Mouse (Mus musculus): ENCODE measurements at regions not wholly inside any gene's neighbourhood (a gene's known extent, or its start where the extent isn't known, plus 50 kb on each side); places are given as distances from the start of the nearest gene placed in this dataset.

DNA sequence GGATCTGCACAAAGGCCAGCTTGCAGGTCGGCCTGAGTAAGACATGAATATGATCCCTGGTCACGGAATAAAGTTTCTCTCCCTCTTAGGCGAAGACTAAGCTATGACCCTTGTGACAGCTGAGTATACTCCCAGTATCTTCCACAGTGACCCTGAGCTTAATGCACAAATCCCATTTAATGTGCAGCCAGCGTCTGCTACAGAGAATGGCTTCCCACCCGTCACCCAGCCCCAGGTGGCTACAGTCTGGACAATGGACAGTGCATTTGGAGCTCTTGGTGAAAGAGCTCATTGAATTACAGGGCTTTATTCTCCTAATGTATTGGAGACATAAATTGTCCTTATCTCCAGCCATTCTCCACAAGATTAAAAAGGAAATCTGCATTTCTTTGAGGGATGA is 454.3 kb upstream of the Fam19a5 start:
- no peak overlapping the region for H3K4me3 ChIP-seq (ENCODE audit: low read depth, low read length)
- H3K4me1 ChIP-seq (ENCODE audit: insufficient read depth): no peaks in the 10 kb centered on the region
- H3K27ac ChIP-seq (ENCODE audit: low read depth): no peak overlapping the region
- no peaks in the 10 kb centered on the region for H3K9me3 ChIP-seq (ENCODE audit: low read depth, low read length)
- WGBS: 75% methylated on average over 5 of the region's 5 CpGs
- no peak overlapping the region for H3K9ac ChIP-seq
- H3K27me3 ChIP-seq (ENCODE audit: insufficient read depth, low read length): no peaks in the 10 kb centered on the region
- no peak for TF ChIP-seq CTCF (IDR thresholded peaks at IDR 0.05; ENCODE audit: low read depth)
- ATAC-seq (ENCODE audit: insufficient read depth) (no peak), DNase-seq (no peak)
- H3K36me3 ChIP-seq (ENCODE audit: insufficient read depth): no peaks in the 10 kb centered on the region
- no peak overlapping the region for H3K4me2 ChIP-seq

GRCm38 (mm10) chr15:87091048-87091777 is 452.9 kb upstream of the Fam19a5 start:
- Histone ChIP-seq H3K4me1 (ENCODE audit: insufficient read depth) (no peaks in the 10 kb centered on the region), H3K27me3 (ENCODE audit: insufficient read depth, low read length) (no peaks in the 10 kb centered on the region), H3K9me3 (ENCODE audit: low read depth, low read length) (no peaks in the 10 kb centered on the region), H3K36me3 (ENCODE audit: insufficient read depth) (no peaks in the 10 kb centered on the region), H3K4me3 (ENCODE audit: low read depth, low read length) (no peak overlapping the region), H3K27ac (ENCODE audit: low read depth) (0 out of 2 replicates have a peak overlapping the region, but pooled peaks have one; percentile 5), H3K9ac (no peak overlapping the region), H3K4me2 (0 out of 2 replicates have a peak overlapping the region, but pooled peaks have one; percentile 10)
- 40% methylated on average over 7 of the region's 7 CpGs for WGBS
- peak; percentile 56 for DNase-seq
- peak; percentile 6; the same call in 1 of the 2 replicates for TF ChIP-seq CTCF (IDR thresholded peaks at IDR 0.05; ENCODE audit: low read depth)
- peak; percentile 79 for ATAC-seq (ENCODE audit: insufficient read depth)

DNA sequence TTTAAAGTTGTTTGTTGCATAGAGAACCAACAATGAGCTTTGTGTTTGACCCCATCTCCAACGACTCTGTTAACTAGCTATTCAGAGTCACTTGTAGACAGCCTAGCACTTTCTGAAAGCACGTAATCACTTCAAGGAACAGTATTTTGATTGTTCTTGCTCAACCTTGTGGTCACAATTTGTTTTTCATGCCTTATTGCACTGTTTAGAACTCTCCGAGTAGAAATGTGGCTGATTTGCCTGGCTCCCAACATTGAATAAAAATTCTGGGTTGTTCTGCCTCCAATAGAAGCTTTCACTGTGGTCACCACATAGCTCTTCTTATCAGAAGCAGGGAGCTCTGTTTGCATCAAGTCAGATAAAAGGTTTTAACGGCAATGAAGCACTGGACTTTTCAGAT is 446.9 kb upstream of the Fam19a5 start:
- ATAC-seq (ENCODE audit: insufficient read depth) (no peak), DNase-seq (no peak)
- H3K4me1 ChIP-seq (ENCODE audit: insufficient read depth): no peaks in the 10 kb centered on the region
- H3K27me3 ChIP-seq (ENCODE audit: insufficient read depth, low read length): no peaks in the 10 kb centered on the region
- H3K9ac ChIP-seq: no peak overlapping the region
- no peak overlapping the region for H3K4me2 ChIP-seq
- H3K4me3 ChIP-seq (ENCODE audit: low read depth, low read length): no peak overlapping the region
- H3K9me3 ChIP-seq (ENCODE audit: low read depth, low read length): no peaks in the 10 kb centered on the region
- H3K27ac ChIP-seq (ENCODE audit: low read depth): no peak overlapping the region
- no peak for TF ChIP-seq CTCF (IDR thresholded peaks at IDR 0.05; ENCODE audit: low read depth)
- WGBS: 73% methylated on average over 4 of the region's 4 CpGs
- no peaks in the 10 kb centered on the region for H3K36me3 ChIP-seq (ENCODE audit: insufficient read depth)

DNA sequence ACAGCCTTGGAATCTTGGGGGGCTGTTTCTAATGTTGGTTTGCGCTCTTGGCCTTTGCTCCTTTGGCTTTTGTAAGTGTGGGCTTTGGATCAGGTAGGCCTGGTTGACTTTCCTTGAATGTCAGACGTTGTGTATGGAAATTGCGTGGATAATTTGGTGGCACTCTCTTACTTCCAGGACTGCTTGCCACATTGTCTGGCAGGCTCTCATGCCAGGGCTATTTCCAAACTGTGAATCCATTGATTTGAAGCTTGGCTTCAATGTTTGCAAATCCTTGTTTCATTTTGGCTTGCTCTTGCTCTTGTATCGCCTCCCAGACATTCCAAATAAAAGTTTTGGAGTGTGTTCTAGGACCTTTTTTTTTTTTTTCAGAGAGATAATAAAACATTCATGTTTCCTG is 443.0 kb upstream of the Fam19a5 start:
- TF ChIP-seq CTCF (IDR thresholded peaks at IDR 0.05; ENCODE audit: low read depth): no peak
- H3K9ac ChIP-seq: no peak overlapping the region
- H3K4me3 ChIP-seq (ENCODE audit: low read depth, low read length): no peak overlapping the region
- WGBS: 80% methylated on average over 4 of the region's 4 CpGs
- ATAC-seq (ENCODE audit: insufficient read depth) (no peak), DNase-seq (no peak)
- H3K4me1 ChIP-seq (ENCODE audit: insufficient read depth): no peaks in the 10 kb centered on the region
- no peaks in the 10 kb centered on the region for H3K27me3 ChIP-seq (ENCODE audit: insufficient read depth, low read length)
- H3K36me3 ChIP-seq (ENCODE audit: insufficient read depth): no peaks in the 10 kb centered on the region
- no peak overlapping the region for H3K27ac ChIP-seq (ENCODE audit: low read depth)
- H3K9me3 ChIP-seq (ENCODE audit: low read depth, low read length): no peaks in the 10 kb centered on the region
- H3K4me2 ChIP-seq: no peak overlapping the region

GRCm38 (mm10) chr15:87102211-87102610 is 441.9 kb upstream of the Fam19a5 start:
- Histone ChIP-seq H3K36me3 (ENCODE audit: insufficient read depth) (no peaks in the 10 kb centered on the region), H3K9me3 (ENCODE audit: low read depth, low read length) (no peaks in the 10 kb centered on the region), H3K4me3 (ENCODE audit: low read depth, low read length) (no peak overlapping the region), H3K27me3 (ENCODE audit: insufficient read depth, low read length) (no peaks in the 10 kb centered on the region), H3K4me1 (ENCODE audit: insufficient read depth) (no peaks in the 10 kb centered on the region), H3K9ac (no peak overlapping the region), H3K27ac (ENCODE audit: low read depth) (no peak overlapping the region), H3K4me2 (no peak overlapping the region)
- no peak for DNase-seq
- no peak for ATAC-seq (ENCODE audit: insufficient read depth)
- WGBS: 62% methylated on average over 4 of the region's 4 CpGs
- no peak for TF ChIP-seq CTCF (IDR thresholded peaks at IDR 0.05; ENCODE audit: low read depth)

DNA sequence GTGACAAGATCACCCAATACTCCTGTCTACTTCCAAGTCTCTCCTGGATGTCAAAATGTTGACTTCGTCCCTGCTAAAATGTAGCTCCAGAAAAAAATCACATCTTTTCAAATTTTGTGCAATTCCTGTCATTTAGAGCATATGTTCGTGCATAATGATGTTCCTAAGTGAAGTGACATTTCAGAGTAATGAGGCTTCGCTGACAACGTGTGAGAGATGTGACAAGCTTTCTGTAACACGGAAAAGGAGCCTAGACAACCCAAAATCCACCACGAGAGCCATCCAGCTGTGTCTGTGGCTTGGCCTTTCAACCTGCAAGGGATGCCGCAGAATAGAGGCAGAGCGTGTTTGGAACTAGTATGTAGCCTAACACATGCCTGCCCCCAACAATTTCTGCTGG is 438.1 kb upstream of the Fam19a5 start:
- WGBS: 66% methylated on average over 8 of the region's 8 CpGs
- H3K4me3 ChIP-seq (ENCODE audit: low read depth, low read length): no peak overlapping the region
- TF ChIP-seq CTCF (IDR thresholded peaks at IDR 0.05; ENCODE audit: low read depth): no peak
- DNase-seq (no peak), ATAC-seq (ENCODE audit: insufficient read depth) (no peak)
- H3K4me1 ChIP-seq (ENCODE audit: insufficient read depth): no peaks in the 10 kb centered on the region
- H3K36me3 ChIP-seq (ENCODE audit: insufficient read depth): no peaks in the 10 kb centered on the region
- no peak overlapping the region for H3K4me2 ChIP-seq
- no peak overlapping the region for H3K9ac ChIP-seq
- no peaks in the 10 kb centered on the region for H3K27me3 ChIP-seq (ENCODE audit: insufficient read depth, low read length)
- H3K9me3 ChIP-seq (ENCODE audit: low read depth, low read length): no peaks in the 10 kb centered on the region
- H3K27ac ChIP-seq (ENCODE audit: low read depth): no peak overlapping the region

GRCm38 (mm10) chr15:87107701-87108100 is 436.4 kb upstream of the Fam19a5 start:
- no peak for ATAC-seq (ENCODE audit: insufficient read depth)
- H3K9me3 ChIP-seq (ENCODE audit: low read depth, low read length): no peaks in the 10 kb centered on the region
- no peaks in the 10 kb centered on the region for H3K27me3 ChIP-seq (ENCODE audit: insufficient read depth, low read length)
- H3K4me3 ChIP-seq (ENCODE audit: low read depth, low read length): no peak overlapping the region
- TF ChIP-seq CTCF (IDR thresholded peaks at IDR 0.05; ENCODE audit: low read depth): no peak
- no peaks in the 10 kb centered on the region for H3K4me1 ChIP-seq (ENCODE audit: insufficient read depth)
- no peak overlapping the region for H3K4me2 ChIP-seq
- DNase-seq: no peak
- no peak overlapping the region for H3K9ac ChIP-seq
- H3K27ac ChIP-seq (ENCODE audit: low read depth): no peak overlapping the region
- H3K36me3 ChIP-seq (ENCODE audit: insufficient read depth): no peaks in the 10 kb centered on the region
- 59% methylated on average over 4 of the region's 4 CpGs for WGBS
